Mouse (Mus musculus) myocyte (in vitro differentiated cells): ENCODE results near the gene Ptprg.

ENCODE experiments used
- E2F4 ChIP-seq: IDR thresholded peaks from one replicate; pipeline ENCODE4 v1.6.1; 2011; ENCODE audit warnings: mild to moderate bottlenecking, control low read depth, moderate library complexity; ENCODE audit not compliant: insufficient read depth
- MAX ChIP-seq: IDR thresholded peaks from one replicate; pipeline ENCODE4 v1.6.1; 2011; ENCODE audit warnings: low read depth, mild to moderate bottlenecking, control low read depth
- MYOD1 ChIP-seq, 3 experiments: IDR thresholded peaks; one replicate each; pipeline ENCODE4 v1.6.1; 2011; ENCODE audit warnings: control low read depth in 2 of 3, low read depth in 2 of 3, mild to moderate bottlenecking in 2 of 3, moderate library complexity in 1 of 3; ENCODE audit not compliant: insufficient read length in 2 of 3, control insufficient read depth in 1 of 3
- POLR2A ChIP-seq: IDR thresholded peaks from one replicate; pipeline ENCODE4 v1.6.1; 2011; ENCODE audit warnings: low read depth, mild to moderate bottlenecking, control low read depth, moderate library complexity; ENCODE audit not compliant: insufficient read length
- POLR2AphosphoS2 ChIP-seq: IDR thresholded peaks from one replicate; pipeline ENCODE4 v1.6.1; 2011; ENCODE audit warnings: low read depth, control low read depth; ENCODE audit not compliant: insufficient read length
- REST ChIP-seq: IDR thresholded peaks from one replicate; pipeline ENCODE4 v1.6.1; 2011; ENCODE audit warnings: mild to moderate bottlenecking, control low read depth, moderate library complexity; ENCODE audit not compliant: insufficient read depth, insufficient read length
- TCF12 ChIP-seq: IDR thresholded peaks from one replicate; pipeline ENCODE4 v1.6.1; 2011; ENCODE audit warnings: mild to moderate bottlenecking, control low read depth; ENCODE audit not compliant: poor library complexity, insufficient read depth, severe bottlenecking
- USF1 ChIP-seq: IDR thresholded peaks from one replicate; pipeline ENCODE4 v1.6.1; 2011; ENCODE audit warnings: low read depth, mild to moderate bottlenecking, control low read depth, moderate library complexity

- no peak for TF ChIP-seq TCF12
- peak in 2 of 3 experiments; percentile 77 to 80 for TF ChIP-seq MYOD1 (IDR thresholded peaks at IDR 0.05; ENCODE audit: control insufficient read depth in 1 of 3, insufficient read length in 2 of 3, low read depth in 2 of 3)
- TF ChIP-seq POLR2AphosphoS2, result no peak
- no peak for TF ChIP-seq E2F4
- no peak for TF ChIP-seq USF1
- no peak for TF ChIP-seq MAX
- TF ChIP-seq REST, result no peak
- TF ChIP-seq POLR2A, result no peak
Observed at GRCm38 (mm10) chr14:11704871-11705270, 151.5 kb downstream of the Ptprg start.
